Mouse (Mus musculus) midbrain, embryonic 14.5 days (tissue): ENCODE data around the gene Gm4881. TPM values are rescaled to one million over a fixed set of nuclear protein-coding genes. Genes with fewer than 3 reads are reported as not detected.
A peak's percentile ranks its signal among the peaks of the same experiment; 100 is the strongest.

Experiments
- ATAC-seq: fragments of 200-750 bp; cut with Nextera tagmentation; 2 replicates; pipeline ENCODE4 v1.8.0; 2017; ENCODE audit warnings: moderate number of reproducible peaks, moderate library complexity; ENCODE audit not compliant: low FRiP score, low TSS enrichment
- DNase-seq: peaks from one replicate; pipeline ENCODE4 v3.0.0-alpha.2; 2015
- H3K27ac ChIP-seq: fragments of 300-500 bp; sonication (generic); replicated peaks from 2 replicates; pipeline ENCODE4 v1.5.1; 2014; ENCODE audit warnings: mild to moderate bottlenecking, low read depth, low read length, moderate library complexity
- H3K27me3 ChIP-seq: fragments of 300-500 bp; sonication (generic); 2 replicates; pipeline ENCODE4 v1.6.1; 2014; ENCODE audit warnings: low read length, control low read depth, mixed read lengths; ENCODE audit not compliant: control insufficient read depth, insufficient read depth
- H3K36me3 ChIP-seq: fragments of 300-500 bp; sonication (generic); 2 replicates; pipeline ENCODE4 v1.6.1; 2014; ENCODE audit warnings: low read length, control low read depth; ENCODE audit not compliant: control insufficient read depth, insufficient read depth
- H3K4me1 ChIP-seq: fragments of 300-500 bp; sonication (generic); 2 replicates; pipeline ENCODE4 v1.6.1; 2014; ENCODE audit warnings: mild to moderate bottlenecking, antibody characterized with exemption, low read length, control low read depth; ENCODE audit not compliant: control insufficient read depth, insufficient read depth
- H3K4me2 ChIP-seq: fragments of 300-500 bp; sonication (generic); 2 replicates; pipeline ENCODE4 v1.6.1; 2014; ENCODE audit warnings: mild to moderate bottlenecking, low read length, moderate library complexity
- H3K4me3 ChIP-seq: fragments of 300-500 bp; sonication (generic); replicated peaks from 2 replicates; pipeline ENCODE4 v1.5.1; 2014; ENCODE audit warnings: low read depth, low read length
- H3K9ac ChIP-seq: fragments of 300-500 bp; sonication (generic); replicated peaks from 2 replicates; pipeline ENCODE4 v1.6.1; 2014; ENCODE audit warnings: mild to moderate bottlenecking, low read length, moderate library complexity
- H3K9me3 ChIP-seq: fragments of 300-500 bp; sonication (generic); 2 replicates; pipeline ENCODE4 v1.6.1; 2016; ENCODE audit warnings: low read length, control low read depth, mixed read lengths; ENCODE audit not compliant: control insufficient read depth
- WGBS: fragments of 180-500 bp; shearing (Covaris S2); extraction: QIAGEN DNeasy Blood & Tissue Kit; methylation state at CpG from one replicate; pipeline ENCODE4 v1.1.7; 2014; 5-methylcytosine and 5-hydroxymethylcytosine counted together
- polyA plus RNA-seq: library from polyadenylated mRNA; unstranded; fragments of >200 nt; fragmentation: Nextera tagmentation; extraction: Ambion mirVana; gene quantifications from 2 replicates; pipeline ENCODE4 v1.2.1, GENCODE M21; 2014

The Gm4881 gene
- polyA plus RNA-seq, 1 experiment from 2014 or later = 6.1 TPM

DNA sequence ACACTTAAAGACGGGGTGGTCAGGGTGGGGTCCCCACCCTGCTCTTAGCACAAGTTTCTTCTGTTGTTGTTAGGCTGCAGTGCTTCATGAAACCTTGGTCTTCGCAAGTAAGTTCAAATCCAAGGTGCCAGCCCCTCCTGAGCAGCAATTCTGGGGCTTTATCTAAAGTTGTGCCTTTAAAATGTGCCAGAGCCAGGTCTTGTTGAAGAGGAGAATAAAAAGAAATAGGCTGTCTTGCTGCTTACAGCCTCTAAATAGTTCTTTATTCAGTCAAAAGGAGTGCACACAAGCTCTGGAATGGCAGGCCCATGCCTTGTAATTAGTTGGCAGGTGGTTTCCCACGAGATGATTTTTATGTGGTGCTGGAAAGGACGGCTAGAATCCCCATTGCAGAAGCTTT, 57.2 kb downstream of the Gm4881 start:
- H3K27ac ChIP-seq = no peak overlapping the region
- H3K9ac ChIP-seq = no peak overlapping the region; the same call in 1 of the 2 replicates
- H3K27me3 ChIP-seq = no peaks in the 10 kb centered on the region
- H3K9me3 ChIP-seq = no peaks in the 10 kb centered on the region
- ATAC-seq (no peak), DNase-seq (no peak)
- 81% methylated on average over 4 of the region's 4 CpGs for WGBS
- H3K4me3 ChIP-seq = no peak overlapping the region
- H3K4me1 ChIP-seq = peaks cover 13% of the 10 kb centered on the region
- H3K36me3 ChIP-seq = peaks cover 49% of the 10 kb centered on the region
- H3K4me2 ChIP-seq = no peak overlapping the region

- Histone ChIP-seq H3K4me2 (peak overlapping the region; percentile 83), H3K27me3 (no peaks in the 10 kb centered on the region), H3K4me3 (peak overlapping the region; percentile 98; the same call in 1 of the 2 replicates), H3K27ac (no peak overlapping the region), H3K4me1 (peaks cover 13% of the 10 kb centered on the region), H3K9me3 (no peaks in the 10 kb centered on the region), H3K36me3 (peaks cover 49% of the 10 kb centered on the region), H3K9ac (peak overlapping the region; percentile 99; the same call in 1 of the 2 replicates)
- DNase-seq = no peak
- 73% methylated on average over 4 of the region's 4 CpGs for WGBS
- ATAC-seq = no peak
These were observed 58.0 kb downstream of the Gm4881 start for GRCm38 (mm10) chr7:24886308-24886633.

- Histone ChIP-seq H3K9me3 (no peaks in the 10 kb centered on the region), H3K4me1 (peaks cover 13% of the 10 kb centered on the region), H3K4me2 (peak overlapping the region; percentile 83), H3K4me3 (peak overlapping the region; percentile 98), H3K27me3 (no peaks in the 10 kb centered on the region), H3K9ac (peak overlapping the region; percentile 99), H3K27ac (no peak overlapping the region), H3K36me3 (peaks cover 46% of the 10 kb centered on the region)
- DNase-seq (no peak), ATAC-seq (no peak)
- 47% methylated on average over 12 of the region's 12 CpGs for WGBS
These were observed 58.6 kb downstream of the Gm4881 start for GRCm38 (mm10) chr7:24885468-24886307.

DNA sequence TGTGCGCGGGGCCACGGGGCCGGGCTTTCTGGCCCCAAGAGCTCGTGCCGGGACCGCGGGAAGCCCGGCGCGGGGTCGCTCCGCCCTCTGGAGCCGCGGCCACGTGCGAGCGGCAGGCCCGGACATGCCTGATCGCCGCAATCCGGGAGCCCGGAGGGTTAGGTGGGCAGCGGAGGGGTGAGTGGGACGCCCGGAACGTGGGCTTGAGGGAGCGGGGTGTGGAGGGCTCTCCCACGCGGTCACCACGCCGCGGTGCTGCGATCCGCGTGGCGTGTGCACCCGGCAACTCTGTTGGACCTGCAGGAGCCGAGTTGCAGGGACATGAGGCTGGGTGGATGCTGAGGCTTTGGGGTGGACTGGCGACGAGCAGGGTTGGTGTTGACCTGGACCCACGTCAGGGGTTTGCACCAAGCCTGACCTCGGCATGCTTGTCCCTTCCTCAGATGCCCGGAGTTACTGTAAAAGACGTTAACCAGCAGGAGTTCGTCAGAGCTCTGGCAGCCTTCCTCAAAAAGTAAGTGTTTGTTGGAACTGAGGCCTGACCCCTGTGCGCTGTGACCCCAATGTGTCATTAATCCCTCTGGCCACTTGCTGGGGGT, 59.5 kb downstream of the Gm4881 start:
- H3K4me1 ChIP-seq = peaks cover 13% of the 10 kb centered on the region
- DNase-seq = no peak
- no peaks in the 10 kb centered on the region for H3K9me3 ChIP-seq
- ATAC-seq = peak; percentile 1; the same call in 1 of the 2 replicates
- H3K4me2 ChIP-seq = peak overlapping the region; percentile 83
- peak overlapping the region; percentile 88 for H3K27ac ChIP-seq
- peak overlapping the region; percentile 98 for H3K4me3 ChIP-seq
- H3K36me3 ChIP-seq = peaks cover 39% of the 10 kb centered on the region
- no peaks in the 10 kb centered on the region for H3K27me3 ChIP-seq
- H3K9ac ChIP-seq = peak overlapping the region; percentile 99
- under 1% methylated on average over 47 of the region's 47 CpGs for WGBS

DNA sequence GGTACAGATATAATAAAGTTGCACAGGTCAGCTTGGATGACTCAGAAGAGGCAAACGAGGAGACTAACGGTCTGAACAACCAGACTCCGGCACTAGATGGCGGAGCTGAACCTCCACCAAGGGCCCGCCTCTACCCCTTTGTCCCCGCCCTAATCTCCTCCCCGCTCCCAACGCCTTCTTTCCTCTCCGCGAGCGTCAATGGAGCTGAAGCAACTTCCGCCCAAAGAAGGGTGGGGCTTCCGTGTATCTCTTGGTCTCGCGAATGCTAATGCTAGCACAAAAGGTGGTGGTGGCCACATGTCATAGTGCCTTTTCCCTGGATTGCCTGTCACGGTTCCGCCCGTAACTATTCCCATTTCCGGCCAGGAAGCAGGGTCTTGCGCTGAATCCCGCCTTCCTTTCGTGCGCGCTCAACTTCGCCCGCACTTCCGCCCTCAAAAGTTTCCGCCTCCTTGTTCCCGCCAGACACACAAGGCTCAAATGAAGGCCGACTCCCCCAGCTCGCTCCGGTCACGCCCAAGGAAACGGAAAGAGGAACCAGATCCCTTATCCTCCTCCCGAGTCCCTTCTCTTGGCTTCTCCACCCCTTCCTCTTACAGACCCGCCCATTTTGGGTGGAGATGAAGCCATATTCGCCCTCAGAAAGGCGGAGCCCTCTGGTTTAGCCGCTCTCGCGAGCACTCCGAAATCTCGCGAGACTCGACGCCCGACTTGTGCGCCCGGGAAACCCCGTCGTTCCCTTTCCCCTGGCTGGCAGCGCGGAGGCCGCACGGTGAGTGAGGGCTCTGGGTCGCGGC, 60.2 kb downstream of the Gm4881 start, which contains the start of gene Rps19:
Rps19 (plus strand) TSS at position 476 of the 797 bp plus-strand sequence.
- Histone ChIP-seq H3K27me3 (no peaks in the 10 kb centered on the region), H3K4me2 (peak within 1 kb of the TSS; percentile 83), H3K9me3 (no peaks in the 10 kb centered on the region), H3K4me1 (peaks cover 13% of the 10 kb centered on the region), H3K9ac (peak within 1 kb of the TSS; percentile 99), H3K27ac (peak within 1 kb of the TSS; percentile 88), H3K36me3 (peaks cover 32% of the 10 kb centered on the region), H3K4me3 (peak within 1 kb of the TSS; percentile 98)
- under 1% methylated on average over 57 of the region's 57 CpGs for WGBS
- DNase-seq (peak; percentile 100), ATAC-seq (peak; percentile 93)

GRCm38 (mm10) chr7:24882416-24883199, 61.7 kb downstream of the Gm4881 start:
- Histone ChIP-seq H3K4me1 (peaks cover 13% of the 10 kb centered on the region), H3K36me3 (peaks cover 17% of the 10 kb centered on the region), H3K9me3 (no peaks in the 10 kb centered on the region), H3K4me3 (no peak overlapping the region), H3K9ac (no peak overlapping the region), H3K27ac (no peak overlapping the region), H3K4me2 (no peak overlapping the region), H3K27me3 (no peaks in the 10 kb centered on the region)
- DNase-seq (no peak), ATAC-seq (no peak)
- WGBS = 94% methylated on average over 9 of the region's 9 CpGs

GRCm38 (mm10) chr7:24879620-24880019, 64.7 kb downstream of the Gm4881 start:
- Histone ChIP-seq H3K4me2 (no peak overlapping the region), H3K9ac (no peak overlapping the region), H3K4me1 (no peaks in the 10 kb centered on the region), H3K27ac (no peak overlapping the region), H3K36me3 (no peaks in the 10 kb centered on the region), H3K9me3 (no peaks in the 10 kb centered on the region), H3K27me3 (no peaks in the 10 kb centered on the region), H3K4me3 (no peak overlapping the region)
- 10% methylated on average over 2 of the region's 2 CpGs for WGBS
- ATAC-seq = no peak
- DNase-seq = no peak

GRCm38 (mm10) chr7:24877588-24877987, 66.7 kb downstream of the Gm4881 start:
- no peak for ATAC-seq
- Histone ChIP-seq H3K4me2 (no peak overlapping the region), H3K27ac (no peak overlapping the region), H3K4me3 (no peak overlapping the region), H3K36me3 (no peaks in the 10 kb centered on the region), H3K27me3 (no peaks in the 10 kb centered on the region), H3K9ac (no peak overlapping the region), H3K9me3 (no peaks in the 10 kb centered on the region), H3K4me1 (no peaks in the 10 kb centered on the region)
- 87% methylated on average over 3 of the region's 3 CpGs for WGBS
- DNase-seq = no peak
